Mouse (Mus musculus) midbrain, embryonic 10.5 days (tissue): Measurements from ENCODE around the gene Pla2g4b. TPM values are rescaled to one million over a fixed set of nuclear protein-coding genes. Genes with fewer than 3 reads are reported as not detected.

Source experiments
- DNase-seq: peaks from one replicate; pipeline ENCODE4 v3.0.0-alpha.2; 2017; ENCODE audit warnings: low spot score
- H3K27ac ChIP-seq: fragments of 300-500 bp; sonication (generic); replicated peaks from 2 replicates; pipeline ENCODE4 v1.5.1; 2016; ENCODE audit warnings: mild to moderate bottlenecking
- H3K27me3 ChIP-seq: fragments of 300-500 bp; sonication (generic); 2 replicates; pipeline ENCODE4 v1.6.1; 2016; ENCODE audit warnings: low read depth, mild to moderate bottlenecking; ENCODE audit not compliant: poor library complexity, severe bottlenecking
- H3K36me3 ChIP-seq: fragments of 300-500 bp; sonication (generic); 2 replicates; pipeline ENCODE4 v1.6.1; 2016; ENCODE audit warnings: mild to moderate bottlenecking, moderate library complexity
- H3K4me1 ChIP-seq: fragments of 300-500 bp; sonication (generic); 2 replicates; pipeline ENCODE4 v1.6.1; 2016
- H3K4me3 ChIP-seq: fragments of 300-500 bp; sonication (generic); 2 replicates; pipeline ENCODE4 v1.5.1; 2016; ENCODE audit warnings: mild to moderate bottlenecking, moderate library complexity
- H3K9me3 ChIP-seq: fragments of 300-500 bp; sonication (generic); replicated peaks from 2 replicates; pipeline ENCODE4 v1.6.1; 2016; ENCODE audit warnings: mild to moderate bottlenecking
- WGBS: fragments of 180-500 bp; shearing (Covaris S2); methylation state at CpG from one replicate; pipeline ENCODE4 v1.1.7; 2016; 5-methylcytosine and 5-hydroxymethylcytosine counted together
- polyA plus RNA-seq: library from polyadenylated mRNA; unstranded; fragments of >200 nt; fragmentation: Nextera tagmentation; extraction: Ambion mirVana; gene quantifications from 2 replicates; pipeline ENCODE4 v1.2.1, GENCODE M21; 2016

Gene Pla2g4b
- polyA plus RNA-seq, 1 experiment from 2014 or later, result 2.4 TPM

DNA sequence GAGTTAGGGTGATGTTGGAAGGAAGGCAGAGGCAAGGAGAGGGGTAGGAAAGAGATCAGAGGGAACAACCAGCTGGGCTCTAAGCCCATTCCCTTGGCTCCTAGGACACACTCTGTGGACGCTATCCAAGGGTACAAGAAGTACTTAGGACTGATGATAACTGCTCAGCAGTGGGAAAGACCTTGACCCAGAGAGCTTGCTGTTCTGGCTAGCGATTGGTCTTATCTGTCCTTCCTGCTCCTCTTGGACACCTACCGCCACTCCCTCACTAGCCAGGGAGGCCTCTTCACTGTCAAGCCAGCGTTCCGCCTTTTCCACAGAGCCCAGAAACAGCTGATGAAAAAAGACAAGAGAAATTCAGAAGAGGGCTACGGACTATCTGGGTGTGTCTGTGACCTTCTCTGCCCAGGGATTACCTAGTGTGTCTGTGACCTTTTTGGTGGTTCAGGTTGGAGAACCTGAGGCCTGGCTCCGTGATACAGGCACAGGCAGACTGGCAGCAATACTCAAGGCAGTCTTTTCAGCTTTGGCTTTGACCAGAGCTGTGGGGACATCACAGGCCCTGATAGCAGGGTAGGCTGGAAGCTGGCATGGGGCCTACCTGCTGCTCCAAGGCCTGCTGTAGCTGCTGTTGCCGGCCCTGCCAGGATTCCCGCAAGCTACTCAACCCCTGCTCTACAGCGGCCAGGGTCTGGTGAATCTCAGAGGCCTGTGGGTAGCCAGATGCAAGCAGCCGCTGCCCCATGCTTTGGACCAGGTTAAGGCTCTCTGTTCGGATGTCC lies 21.7 kb downstream of the Pla2g4b start:
- no peak for DNase-seq
- no peak overlapping the region for H3K27ac ChIP-seq
- H3K36me3 ChIP-seq, result no peaks in the 10 kb centered on the region
- H3K4me3 ChIP-seq, result no peak overlapping the region
- H3K27me3 ChIP-seq, result no peaks in the 10 kb centered on the region
- 89% methylated on average over 12 of the region's 12 CpGs for WGBS
- no peaks in the 10 kb centered on the region; the same call in 1 of the 2 replicates for H3K4me1 ChIP-seq
- no peaks in the 10 kb centered on the region for H3K9me3 ChIP-seq

- H3K36me3 ChIP-seq, result no peaks in the 10 kb centered on the region
- no peak overlapping the region for H3K4me3 ChIP-seq
- no peaks in the 10 kb centered on the region; the same call in 1 of the 2 replicates for H3K4me1 ChIP-seq
- H3K27me3 ChIP-seq, result no peaks in the 10 kb centered on the region
- DNase-seq, result no peak
- WGBS, result 88% methylated on average over 10 of the region's 10 CpGs
- no peaks in the 10 kb centered on the region for H3K9me3 ChIP-seq
- no peak overlapping the region for H3K27ac ChIP-seq
These were observed 22.7 kb downstream of the Pla2g4b start for GRCm38 (mm10) chr2:120055923-120056322.

GRCm38 (mm10) chr2:120058818-120059217 lies 25.6 kb downstream of the Pla2g4b start:
- no peak overlapping the region for H3K4me3 ChIP-seq
- 88% methylated on average over 4 of the region's 4 CpGs for WGBS

GRCm38 (mm10) chr2:120059466-120059865 lies 26.2 kb downstream of the Pla2g4b start:
- Histone ChIP-seq H3K27ac (no peak overlapping the region), H3K4me3 (no peak overlapping the region), H3K4me1 (no peaks in the 10 kb centered on the region; the same call in none of the 2 replicates), H3K9me3 (no peaks in the 10 kb centered on the region), H3K36me3 (no peaks in the 10 kb centered on the region), H3K27me3 (no peaks in the 10 kb centered on the region)
- 80% methylated on average over 3 of the region's 3 CpGs for WGBS
- no peak for DNase-seq

More at GRCm38 (mm10) chr2:120058818-120059217, 25.6 kb downstream of the Pla2g4b start:
- DNase-seq, result no peak
- Histone ChIP-seq H3K27ac (no peak overlapping the region), H3K36me3 (no peaks in the 10 kb centered on the region), H3K9me3 (no peaks in the 10 kb centered on the region), H3K27me3 (no peaks in the 10 kb centered on the region), H3K4me1 (no peaks in the 10 kb centered on the region; the same call in none of the 2 replicates)

- Histone ChIP-seq H3K4me1 (no peaks in the 10 kb centered on the region; the same call in none of the 2 replicates), H3K4me3 (no peak overlapping the region), H3K36me3 (no peaks in the 10 kb centered on the region), H3K27ac (no peak overlapping the region), H3K9me3 (no peaks in the 10 kb centered on the region), H3K27me3 (no peaks in the 10 kb centered on the region)
- WGBS, result 79% methylated on average over 6 of the region's 6 CpGs
- no peak for DNase-seq
These were observed 27.0 kb downstream of the Pla2g4b start for GRCm38 (mm10) chr2:120060190-120060589.

DNA sequence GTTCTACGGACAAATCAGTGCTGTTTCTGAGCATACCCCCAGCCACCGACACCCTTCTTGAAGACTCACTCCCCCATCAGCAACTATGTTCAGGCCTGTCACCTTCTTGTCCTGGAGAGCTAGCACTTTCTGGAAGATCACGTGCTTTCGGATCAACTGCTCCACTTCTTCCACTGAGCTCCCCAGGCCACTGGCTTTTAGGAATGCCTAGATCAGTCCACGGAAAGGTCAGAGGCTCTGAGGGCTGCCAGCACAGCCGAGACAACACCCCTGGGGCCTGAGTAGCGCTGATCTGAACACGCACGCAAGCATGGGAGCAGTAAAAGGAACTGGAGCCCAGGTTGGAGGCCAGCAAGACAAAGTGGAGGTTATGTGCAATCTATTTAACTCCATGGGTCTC lies 27.4 kb downstream of the Pla2g4b start:
- Histone ChIP-seq H3K36me3 (no peaks in the 10 kb centered on the region), H3K27ac (no peak overlapping the region), H3K9me3 (no peaks in the 10 kb centered on the region), H3K4me1 (no peaks in the 10 kb centered on the region; the same call in none of the 2 replicates), H3K4me3 (no peak overlapping the region), H3K27me3 (no peaks in the 10 kb centered on the region)
- no peak for DNase-seq
- WGBS, result 83% methylated on average over 9 of the region's 9 CpGs

- H3K27me3 ChIP-seq, result no peaks in the 10 kb centered on the region
- no peaks in the 10 kb centered on the region for H3K36me3 ChIP-seq
- H3K4me3 ChIP-seq, result no peak overlapping the region
- no peaks in the 10 kb centered on the region for H3K9me3 ChIP-seq
- 83% methylated on average over 8 of the region's 8 CpGs for WGBS
- H3K27ac ChIP-seq, result no peak overlapping the region
- no peak for DNase-seq
- H3K4me1 ChIP-seq, result peaks cover 2% of the 10 kb centered on the region
These were observed 29.0 kb downstream of the Pla2g4b start for GRCm38 (mm10) chr2:120062248-120062647.

GRCm38 (mm10) chr2:120064639-120065038 lies 31.4 kb downstream of the Pla2g4b start:
- Histone ChIP-seq H3K27me3 (peaks cover 6% of the 10 kb centered on the region; the same call in 1 of the 2 replicates), H3K4me1 (peaks cover 19% of the 10 kb centered on the region), H3K36me3 (no peaks in the 10 kb centered on the region), H3K4me3 (no peak overlapping the region), H3K27ac (no peak overlapping the region), H3K9me3 (no peaks in the 10 kb centered on the region)
- no peak for DNase-seq
- WGBS, result 85% methylated on average over 6 of the region's 6 CpGs

DNA sequence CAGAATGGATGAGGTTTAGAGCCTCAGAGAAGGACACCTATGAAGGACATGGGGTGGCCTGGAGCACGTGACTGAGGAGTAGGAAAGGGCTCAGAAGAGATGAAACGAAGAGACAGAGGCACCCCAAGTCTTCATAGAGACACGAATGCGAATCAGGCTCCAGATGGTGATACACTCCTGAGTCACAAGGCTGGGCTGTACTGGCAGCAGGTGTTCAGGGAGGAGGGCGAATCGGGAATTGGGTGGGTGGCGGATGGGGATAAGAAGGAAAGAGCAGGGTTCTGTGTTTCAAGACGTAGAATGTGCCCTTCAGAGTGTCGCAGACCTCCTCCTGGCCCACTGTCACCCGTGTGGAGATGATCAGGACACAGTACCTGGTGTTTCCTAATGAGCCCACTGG lies 32.0 kb downstream of the Pla2g4b start:
- Histone ChIP-seq H3K4me3 (no peak overlapping the region), H3K27ac (no peak overlapping the region), H3K4me1 (peaks cover 21% of the 10 kb centered on the region), H3K9me3 (no peaks in the 10 kb centered on the region), H3K27me3 (peaks cover 8% of the 10 kb centered on the region; the same call in 1 of the 2 replicates), H3K36me3 (no peaks in the 10 kb centered on the region)
- no peak for DNase-seq
- 92% methylated on average over 10 of the region's 10 CpGs for WGBS

GRCm38 (mm10) chr2:120066224-120066623 lies 33.0 kb downstream of the Pla2g4b start:
- H3K36me3 ChIP-seq, result no peaks in the 10 kb centered on the region
- peaks cover 21% of the 10 kb centered on the region for H3K4me1 ChIP-seq
- H3K9me3 ChIP-seq, result no peaks in the 10 kb centered on the region
- no peak overlapping the region for H3K27ac ChIP-seq
- DNase-seq, result no peak
- no peak overlapping the region for H3K4me3 ChIP-seq
- WGBS, result 84% methylated on average over 3 of the region's 3 CpGs
- H3K27me3 ChIP-seq, result peaks cover 8% of the 10 kb centered on the region; the same call in 1 of the 2 replicates

DNA sequence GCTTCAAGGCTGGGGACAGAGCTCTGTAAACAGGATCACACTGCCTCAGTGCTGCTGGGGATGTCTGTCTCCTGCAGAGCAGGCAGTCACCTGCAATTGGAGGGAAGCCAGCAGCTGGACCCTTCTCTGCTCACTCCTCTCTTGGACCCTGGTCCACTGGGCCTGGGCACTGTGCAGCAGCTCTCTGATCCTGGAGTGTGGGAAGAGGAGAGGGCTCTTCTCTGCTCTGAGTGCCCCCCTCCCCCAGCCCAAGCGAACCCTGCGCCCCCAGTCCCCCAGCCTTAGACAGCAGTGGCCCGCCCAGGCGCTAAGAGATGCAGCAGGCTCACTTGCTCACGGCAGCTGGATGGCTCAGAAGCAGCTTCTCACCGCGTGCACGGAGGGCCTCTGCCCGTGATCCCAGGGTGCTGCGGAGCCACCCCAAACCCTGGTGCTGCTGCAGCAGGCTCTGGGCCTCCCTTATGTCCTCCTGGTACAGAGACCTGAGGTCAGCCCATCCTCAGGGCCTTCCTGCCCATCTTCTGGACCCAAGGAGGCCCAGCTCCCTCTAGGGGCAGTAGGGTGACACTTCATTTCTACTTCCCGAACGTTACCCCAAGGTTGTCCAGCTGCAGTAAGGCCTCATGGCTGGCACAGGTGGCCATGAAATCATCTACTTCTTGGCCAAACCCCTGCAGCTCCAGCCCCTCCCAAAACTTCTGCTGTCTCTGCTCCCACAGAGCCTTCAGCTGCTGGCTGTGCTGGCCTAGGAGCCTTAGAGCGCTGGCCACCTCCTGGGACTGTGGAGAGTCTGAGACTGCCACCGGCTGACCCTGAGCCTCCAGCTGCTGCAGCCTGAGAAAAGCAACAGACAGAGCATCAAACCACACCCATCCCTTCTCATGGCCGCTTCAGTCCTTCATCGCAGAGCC lies 35.6 kb downstream of the Pla2g4b start:
- peaks cover 21% of the 10 kb centered on the region for H3K4me1 ChIP-seq
- H3K27ac ChIP-seq, result peak overlapping the region; percentile 74
- H3K9me3 ChIP-seq, result no peaks in the 10 kb centered on the region
- peak; percentile 53 for DNase-seq
- no peak overlapping the region; the same call in 1 of the 2 replicates for H3K4me3 ChIP-seq
- H3K36me3 ChIP-seq, result no peaks in the 10 kb centered on the region
- H3K27me3 ChIP-seq, result peaks cover 11% of the 10 kb centered on the region; the same call in 1 of the 2 replicates
- WGBS, result 38% methylated on average over 16 of the region's 16 CpGs

DNA sequence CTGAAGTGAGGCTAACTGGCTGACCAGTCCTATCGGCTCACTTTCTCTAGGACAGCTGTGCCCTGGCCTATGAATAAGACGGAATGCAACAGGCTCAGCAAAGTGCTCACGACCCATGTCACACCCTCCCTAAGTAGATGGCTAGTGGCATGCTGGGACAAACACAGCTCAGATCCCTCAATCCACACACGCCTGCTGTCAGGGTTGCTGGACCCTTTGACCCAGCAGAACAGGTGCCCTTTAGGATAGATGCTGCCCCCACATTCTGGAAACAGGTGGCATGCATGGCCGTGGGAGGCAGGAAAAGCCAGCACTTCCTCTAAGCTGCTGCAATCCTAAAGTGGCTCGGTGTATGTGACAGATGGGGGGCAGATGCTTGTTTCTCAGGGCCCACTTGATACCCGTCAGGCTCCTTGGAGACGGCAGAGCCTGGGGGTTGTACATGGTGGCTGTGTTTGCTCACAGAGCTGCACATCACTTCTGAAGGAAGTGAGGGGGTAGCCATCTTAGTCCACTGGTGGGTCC lies 36.3 kb downstream of the Pla2g4b start:
- peaks cover 18% of the 10 kb centered on the region for H3K27me3 ChIP-seq
- H3K36me3 ChIP-seq, result no peaks in the 10 kb centered on the region
- no peak for DNase-seq
- WGBS, result 76% methylated on average over 8 of the region's 8 CpGs
- H3K4me1 ChIP-seq, result peaks cover 21% of the 10 kb centered on the region
- H3K9me3 ChIP-seq, result no peaks in the 10 kb centered on the region
- no peak overlapping the region for H3K4me3 ChIP-seq
- H3K27ac ChIP-seq, result 0 out of 2 replicates have a peak overlapping the region, but pooled peaks have one; percentile 74
